14 mouse cellular contexts compared by ENCODE assay signal in the genomic region with DNA sequence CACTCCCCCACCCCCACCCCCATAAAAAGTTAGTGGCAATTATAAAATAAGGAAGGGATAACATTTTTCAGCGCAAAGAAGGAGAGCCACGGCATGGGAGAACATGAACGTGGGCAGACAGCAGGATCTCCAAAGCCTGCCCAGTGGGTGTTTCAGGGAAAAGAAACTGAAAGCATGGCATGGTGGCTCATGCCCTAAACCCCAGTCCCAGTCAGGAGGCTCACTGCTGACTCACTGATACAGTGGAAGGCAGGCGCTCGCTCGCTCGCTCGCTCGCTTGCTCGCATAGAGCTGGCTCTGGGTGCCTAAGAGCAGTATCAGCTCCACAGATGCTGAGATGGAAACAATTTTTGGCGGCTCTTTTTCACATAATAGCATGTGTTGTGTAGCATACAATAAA. TPM values are rescaled to one million over a fixed set of nuclear protein-coding genes. Genes with fewer than 3 reads are reported as not detected.
A peak's percentile ranks its signal among the peaks of the same experiment; 100 is the strongest.
DNase-seq lines count a peak whose midpoint lies in the region; ATAC-seq and TF ChIP-seq lines count a peak whose summit lies in the region.
"Had no signal": no experiment of that assay in that cellular context is flagged by ENCODE, and none has a peak within 500 bp of the region (broad histone marks: within the 10 kb centered on the region; RNA-seq: fewer than 3 reads in every experiment).

No protein-coding gene starts in this region.

- 86% methylated on average over 11 of the region's 11 CpGs for WGBS in embryonic facial prominence, embryonic 14.5 days
- WGBS in embryonic facial prominence, embryonic 10.5 days, result 87% methylated on average over 11 of the region's 11 CpGs
- 86% methylated on average over 11 of the region's 11 CpGs for WGBS in lung, postnatal 0 days
- 21% methylated on average over 11 of the region's 11 CpGs for WGBS in small intestine, adult 2 months
- WGBS in hindbrain, embryonic 10.5 days, result 83% methylated on average over 11 of the region's 11 CpGs

- no peak for TF ChIP-seq EP300 in lung, postnatal 0 days (IDR thresholded peaks at IDR 0.05)

- no peak for TF ChIP-seq POLR2A in small intestine, adult 2 months (IDR thresholded peaks at IDR 0.05; ENCODE audit: low read depth, low read length)

- H3K9me3 ChIP-seq in embryonic facial prominence, embryonic 14.5 days (ENCODE audit: control insufficient read depth, low read length), result no peaks in the 10 kb centered on the region
- no peaks in the 10 kb centered on the region for H3K9me3 ChIP-seq in embryonic facial prominence, embryonic 10.5 days
- no peaks in the 10 kb centered on the region for H3K9me3 ChIP-seq in lung, postnatal 0 days (ENCODE audit: low read length)
- no peaks in the 10 kb centered on the region for H3K9me3 ChIP-seq in hindbrain, embryonic 10.5 days
- H3K9me3 ChIP-seq: embryonic facial prominence, embryonic 12.5 days had no signal

- no peak overlapping the region for H3K4me3 ChIP-seq in embryonic facial prominence, embryonic 14.5 days (ENCODE audit: low read depth, low read length)
- H3K4me3 ChIP-seq in embryonic facial prominence, embryonic 10.5 days, result no peak overlapping the region
- H3K4me3 ChIP-seq in lung, postnatal 0 days (ENCODE audit: low read depth, low read length), result no peak overlapping the region
- H3K4me3 ChIP-seq in small intestine, adult 2 months (ENCODE audit: low read depth, low read length), result peak overlapping the region; percentile 48
- H3K4me3 ChIP-seq in hindbrain, embryonic 10.5 days, result no peak overlapping the region
- H3K4me3 ChIP-seq: embryonic facial prominence, embryonic 12.5 days had no signal

- ATAC-seq in embryonic facial prominence, embryonic 14.5 days (ENCODE audit: low read depth), result no peak
- ATAC-seq in lung, postnatal 0 days, result no peak
- peak; percentile 50 for ATAC-seq in erythroid progenitor cell, adult 5-6 weeks (replicated peaks; ENCODE audit: low FRiP score, poor library complexity, severe bottlenecking)

- no peak overlapping the region for H3K4me2 ChIP-seq in embryonic facial prominence, embryonic 14.5 days (ENCODE audit: low read depth, low read length)
- no peak overlapping the region for H3K4me2 ChIP-seq in lung, postnatal 0 days (replicated peaks; ENCODE audit: low read depth, low read length)
- H3K4me2 ChIP-seq: embryonic facial prominence, embryonic 12.5 days had no signal

- DNase-seq in embryonic facial prominence, embryonic 14.5 days (ENCODE audit: low spot score), result no peak
- no peak for DNase-seq in embryonic facial prominence, embryonic 10.5 days (ENCODE audit: low spot score)
- peak; percentile 24 for DNase-seq in lung, postnatal 0 days (ENCODE audit: low spot score)
- DNase-seq in lung, postnatal 10 days, result no peak
- no peak for DNase-seq in hindbrain, embryonic 10.5 days (ENCODE audit: low spot score)
- no peak for DNase-seq in layer of hippocampus, adult 9-10 months (ENCODE audit: low spot score)
- DNase-seq: adrenal gland, postnatal 10 days; kidney, adult 18-20 months; right cerebral cortex, postnatal 14 days had no signal

- no peak overlapping the region for H3K9ac ChIP-seq in embryonic facial prominence, embryonic 14.5 days (ENCODE audit: low read depth, low read length)
- H3K9ac ChIP-seq in lung, postnatal 0 days (replicated peaks; ENCODE audit: low read depth), result no peak overlapping the region
- H3K9ac ChIP-seq: embryonic facial prominence, embryonic 12.5 days had no signal

- H3K36me3 ChIP-seq in embryonic facial prominence, embryonic 14.5 days (ENCODE audit: control insufficient read depth, insufficient read depth, low read length), result no peaks in the 10 kb centered on the region
- H3K36me3 ChIP-seq in embryonic facial prominence, embryonic 10.5 days (replicated peaks), result no peaks in the 10 kb centered on the region
- no peaks in the 10 kb centered on the region for H3K36me3 ChIP-seq in lung, postnatal 0 days (ENCODE audit: insufficient read depth, low read length)
- H3K36me3 ChIP-seq in small intestine, adult 2 months (ENCODE audit: control insufficient read depth, insufficient read depth, low read length), result no peaks in the 10 kb centered on the region
- no peaks in the 10 kb centered on the region for H3K36me3 ChIP-seq in hindbrain, embryonic 10.5 days
- H3K36me3 ChIP-seq: embryonic facial prominence, embryonic 12.5 days had no signal

- H3K27ac ChIP-seq in embryonic facial prominence, embryonic 14.5 days (replicated peaks; ENCODE audit: low read depth, low read length), result 0 out of 2 replicates have a peak overlapping the region, but pooled peaks have one; percentile 33
- no peak overlapping the region for H3K27ac ChIP-seq in embryonic facial prominence, embryonic 10.5 days (replicated peaks)
- H3K27ac ChIP-seq in lung, postnatal 0 days (ENCODE audit: low read length), result no peak overlapping the region
- peak overlapping the region; percentile 6; the same call in 1 of the 2 replicates for H3K27ac ChIP-seq in small intestine, adult 2 months (ENCODE audit: insufficient read depth, low read depth, low read length)
- no peak overlapping the region for H3K27ac ChIP-seq in hindbrain, embryonic 10.5 days
- H3K27ac ChIP-seq: embryonic facial prominence, embryonic 12.5 days had no signal

- peaks cover 5% of the 10 kb centered on the region; the same call in 1 of the 2 replicates for H3K4me1 ChIP-seq in embryonic facial prominence, embryonic 14.5 days (ENCODE audit: control insufficient read depth, insufficient read depth, low read length)
- H3K4me1 ChIP-seq in embryonic facial prominence, embryonic 10.5 days, result peaks cover 5% of the 10 kb centered on the region; the same call in 1 of the 2 replicates
- H3K4me1 ChIP-seq in lung, postnatal 0 days (ENCODE audit: insufficient read depth, low read depth, low read length), result no peaks in the 10 kb centered on the region
- peaks cover 4% of the 10 kb centered on the region; the same call in 1 of the 2 replicates for H3K4me1 ChIP-seq in small intestine, adult 2 months (ENCODE audit: control insufficient read depth, insufficient read depth, insufficient read length, low read length)
- H3K4me1 ChIP-seq in hindbrain, embryonic 10.5 days (replicated peaks), result no peaks in the 10 kb centered on the region
- H3K4me1 ChIP-seq: embryonic facial prominence, embryonic 12.5 days had no signal

- no peak for TF ChIP-seq CTCF in lung, postnatal 0 days (IDR thresholded peaks at IDR 0.05)
- TF ChIP-seq CTCF in small intestine, adult 2 months (IDR thresholded peaks at IDR 0.05; ENCODE audit: extremely low read depth, insufficient read length, insufficient replicate concordance, low read depth, low read length), result no peak

- no peaks in the 10 kb centered on the region for H3K27me3 ChIP-seq in embryonic facial prominence, embryonic 14.5 days (replicated peaks; ENCODE audit: control insufficient read depth, insufficient read depth, low read length)
- H3K27me3 ChIP-seq in embryonic facial prominence, embryonic 10.5 days (replicated peaks; ENCODE audit: low read depth, poor library complexity, severe bottlenecking), result no peaks in the 10 kb centered on the region
- H3K27me3 ChIP-seq in lung, postnatal 0 days (replicated peaks; ENCODE audit: insufficient read depth, low read length), result no peaks in the 10 kb centered on the region
- no peaks in the 10 kb centered on the region for H3K27me3 ChIP-seq in small intestine, adult 2 months (ENCODE audit: control insufficient read depth, insufficient read depth, low read length)
- no peaks in the 10 kb centered on the region for H3K27me3 ChIP-seq in hindbrain, embryonic 10.5 days (ENCODE audit: insufficient read depth, poor library complexity, severe bottlenecking)
- H3K27me3 ChIP-seq: embryonic facial prominence, embryonic 12.5 days had no signal

RNA-seq across cellular contexts. Expression of a gene that starts 3.8 kb away (rescaled TPM):
- 0.10 TPM in 1 of 2 replicates, not detected in the other for polyA plus RNA-seq in embryonic facial prominence, embryonic 14.5 days (2014; fragmentation: Nextera tagmentation; extraction: Ambion mirVana)
- polyA plus RNA-seq in embryonic facial prominence, embryonic 10.5 days (2016; fragmentation: Nextera tagmentation; extraction: Ambion mirVana), result 0.11 TPM in 1 of 2 replicates, not detected in the other
- not detected in 2 replicates for polyA plus RNA-seq in lung, postnatal 0 days (2015; fragmentation: Nextera tagmentation; extraction: Ambion mirVana)
- 1.4 TPM in 1 of 2 replicates, not detected in the other for total RNA-seq in erythroid progenitor cell, adult 5-6 weeks (2015; ENCODE audit: low replicate concordance)
- total RNA-seq in erythroid progenitor cell, adult 5-6 weeks (2017; ENCODE audit: low replicate concordance), result 1.7 TPM in 1 of 2 replicates, not detected in the other
- polyA plus RNA-seq in small intestine, adult 2 months (2012; rRNA removed), result 0.10 TPM in 1 of 2 replicates, not detected in the other
- 0.09 TPM in 1 of 2 replicates, not detected in the other for polyA plus RNA-seq in hindbrain, embryonic 10.5 days (2016; fragmentation: Nextera tagmentation; extraction: Ambion mirVana)
- total RNA-seq: adrenal gland, postnatal 10 days had no signal
- polyA plus RNA-seq: embryonic facial prominence, embryonic 12.5 days; limb, embryonic 11.5 days had no signal

RNA-seq across cellular contexts. Expression of a gene that starts 16.8 kb away (rescaled TPM):
- polyA plus RNA-seq in embryonic facial prominence, embryonic 14.5 days (2014; fragmentation: Nextera tagmentation; extraction: Ambion mirVana), result 353 and 386 TPM in 2 replicates
- polyA plus RNA-seq in embryonic facial prominence, embryonic 10.5 days (2016; fragmentation: Nextera tagmentation; extraction: Ambion mirVana), result 104 and 107 TPM in 2 replicates
- polyA plus RNA-seq in lung, postnatal 0 days (2015; fragmentation: Nextera tagmentation; extraction: Ambion mirVana), result 655 and 745 TPM in 2 replicates
- 1,990 and 2,125 TPM in 2 replicates for total RNA-seq in erythroid progenitor cell, adult 5-6 weeks (2015; ENCODE audit: low replicate concordance)
- 900 and 923 TPM in 2 replicates for total RNA-seq in erythroid progenitor cell, adult 5-6 weeks (2017; ENCODE audit: low replicate concordance)
- 286 and 1,325 TPM in 2 replicates for polyA plus RNA-seq in small intestine, adult 2 months (2012; rRNA removed)
- 117 TPM in 2 replicates for polyA plus RNA-seq in hindbrain, embryonic 10.5 days (2016; fragmentation: Nextera tagmentation; extraction: Ambion mirVana)

RNA-seq across cellular contexts. Expression of a gene that starts 21.7 kb away (rescaled TPM):
- polyA plus RNA-seq in embryonic facial prominence, embryonic 14.5 days (2014; fragmentation: Nextera tagmentation; extraction: Ambion mirVana), result 0.08 TPM in 1 of 2 replicates, not detected in the other
- polyA plus RNA-seq in embryonic facial prominence, embryonic 10.5 days (2016; fragmentation: Nextera tagmentation; extraction: Ambion mirVana), result 0.10 TPM in 1 of 2 replicates, not detected in the other
- polyA plus RNA-seq in lung, postnatal 0 days (2015; fragmentation: Nextera tagmentation; extraction: Ambion mirVana), result not detected in 2 replicates
- not detected in 2 replicates for total RNA-seq in erythroid progenitor cell, adult 5-6 weeks (2015; ENCODE audit: low replicate concordance)
- not detected in 2 replicates for total RNA-seq in erythroid progenitor cell, adult 5-6 weeks (2017; ENCODE audit: low replicate concordance)
- not detected in 2 replicates for polyA plus RNA-seq in small intestine, adult 2 months (2012; rRNA removed)
- not detected in 2 replicates for polyA plus RNA-seq in hindbrain, embryonic 10.5 days (2016; fragmentation: Nextera tagmentation; extraction: Ambion mirVana)
- polyA plus RNA-seq: embryonic facial prominence, embryonic 12.5 days; limb, embryonic 11.5 days had no signal

RNA-seq across cellular contexts. Expression of a gene that starts 21.8 kb away (rescaled TPM):
- polyA plus RNA-seq in embryonic facial prominence, embryonic 14.5 days (2014; fragmentation: Nextera tagmentation; extraction: Ambion mirVana), result not detected in 2 replicates
- polyA plus RNA-seq in embryonic facial prominence, embryonic 10.5 days (2016; fragmentation: Nextera tagmentation; extraction: Ambion mirVana), result not detected in 2 replicates
- not detected in 2 replicates for polyA plus RNA-seq in lung, postnatal 0 days (2015; fragmentation: Nextera tagmentation; extraction: Ambion mirVana)
- not detected in 2 replicates for total RNA-seq in erythroid progenitor cell, adult 5-6 weeks (2015; ENCODE audit: low replicate concordance)
- not detected in 2 replicates for total RNA-seq in erythroid progenitor cell, adult 5-6 weeks (2017; ENCODE audit: low replicate concordance)
- polyA plus RNA-seq in small intestine, adult 2 months (2012; rRNA removed), result not detected in 2 replicates
- not detected in 2 replicates for polyA plus RNA-seq in hindbrain, embryonic 10.5 days (2016; fragmentation: Nextera tagmentation; extraction: Ambion mirVana)
- total RNA-seq: adrenal gland, postnatal 10 days had no signal
- polyA plus RNA-seq: embryonic facial prominence, embryonic 12.5 days; gonadal fat pad, adult 2 months; limb, embryonic 11.5 days had no signal

RNA-seq across cellular contexts. Expression of a gene that starts 46.1 kb away (rescaled TPM):
- polyA plus RNA-seq in embryonic facial prominence, embryonic 14.5 days (2014; fragmentation: Nextera tagmentation; extraction: Ambion mirVana), result 9.3 and 9.8 TPM in 2 replicates
- 10.9 TPM in 2 replicates for polyA plus RNA-seq in embryonic facial prominence, embryonic 10.5 days (2016; fragmentation: Nextera tagmentation; extraction: Ambion mirVana)
- polyA plus RNA-seq in lung, postnatal 0 days (2015; fragmentation: Nextera tagmentation; extraction: Ambion mirVana), result 4.1 and 4.3 TPM in 2 replicates
- 3.2 and 5.0 TPM in 2 replicates for total RNA-seq in erythroid progenitor cell, adult 5-6 weeks (2015; ENCODE audit: low replicate concordance)
- total RNA-seq in erythroid progenitor cell, adult 5-6 weeks (2017; ENCODE audit: low replicate concordance), result 6.1 and 6.2 TPM in 2 replicates
- 2.8 and 7.3 TPM in 2 replicates for polyA plus RNA-seq in small intestine, adult 2 months (2012; rRNA removed)
- polyA plus RNA-seq in hindbrain, embryonic 10.5 days (2016; fragmentation: Nextera tagmentation; extraction: Ambion mirVana), result 11.2 and 11.5 TPM in 2 replicates

Comparison
In these comparisons a context has a peak if more than half of its experiments do, and no peak if none do; other contexts are left out.
1. H3K27ac ChIP-seq: peak in embryonic facial prominence, embryonic 14.5 days (single experiment) and small intestine, adult 2 months (single experiment); none in embryonic facial prominence, embryonic 10.5 days (single experiment), lung, postnatal 0 days (single experiment) and hindbrain, embryonic 10.5 days (single experiment).